Mouse (Mus musculus) ES-Bruce4 (cell line): ENCODE results near the gene Cd300lf. TPM values are rescaled to one million over a fixed set of nuclear protein-coding genes. Genes with fewer than 3 reads are reported as not detected.
A peak's percentile ranks its signal among the peaks of the same experiment; 100 is the strongest.

Experiments used
- H3K27ac ChIP-seq: 2 replicates; pipeline ENCODE4 v1.5.1; 2012; ENCODE audit warnings: low read length, inconsistent platforms; ENCODE audit not compliant: insufficient read depth
- H3K27me3 ChIP-seq: 2 replicates; pipeline ENCODE4 v1.6.1; 2012; ENCODE audit warnings: mild to moderate bottlenecking, low read length, inconsistent platforms; ENCODE audit not compliant: control insufficient read depth, poor library complexity, insufficient read depth, severe bottlenecking
- H3K36me3 ChIP-seq: 2 replicates; pipeline ENCODE4 v1.6.1; 2012; ENCODE audit warnings: inconsistent platforms, mild to moderate bottlenecking, low read length, moderate library complexity; ENCODE audit not compliant: control insufficient read depth, poor library complexity, insufficient read depth, severe bottlenecking
- H3K4me1 ChIP-seq: one replicate; pipeline ENCODE4 v1.8.1; 2011; ENCODE audit warnings: low read length; ENCODE audit not compliant: control insufficient read depth, insufficient read depth
- H3K4me3 ChIP-seq: 2 replicates; pipeline ENCODE4 v1.5.1; 2011; ENCODE audit warnings: low read depth, mild to moderate bottlenecking, low read length
- H3K9ac ChIP-seq: 2 replicates; pipeline ENCODE4 v1.6.1; 2012; ENCODE audit warnings: low read depth, mild to moderate bottlenecking, inconsistent platforms; ENCODE audit not compliant: poor library complexity, severe bottlenecking
- H3K9me3 ChIP-seq: replicated peaks from 2 replicates; pipeline ENCODE4 v1.6.1; 2012; ENCODE audit warnings: mild to moderate bottlenecking, low read length, inconsistent platforms; ENCODE audit not compliant: control insufficient read depth, poor library complexity, insufficient read depth, severe bottlenecking
- CTCF ChIP-seq: IDR thresholded peaks from one replicate; pipeline ENCODE4 v1.8.1; 2011; ENCODE audit warnings: low read depth, low read length
- EP300 ChIP-seq: IDR thresholded peaks from 2 replicates; pipeline ENCODE4 v1.6.1; 2011; ENCODE audit warnings: low read depth, low read length; ENCODE audit not compliant: insufficient read depth
- POLR2A ChIP-seq: IDR thresholded peaks from one replicate; pipeline ENCODE4 v1.8.1; 2011; ENCODE audit warnings: low read length; ENCODE audit not compliant: insufficient read depth
- polyA plus RNA-seq: library from polyadenylated mRNA; stranded (reverse); fragments of >200 nt; gene quantifications from 2 replicates; pipeline ENCODE4 v1.2.4, GENCODE M21; 2011; ENCODE audit warnings: low read depth; ENCODE audit not compliant: missing spikeins, insufficient read depth, insufficient read length

The Cd300lf gene
- polyA plus RNA-seq, 1 experiment = 1.1 TPM

GRCm38 (mm10) chr11:115110271-115110670, 23.5 kb downstream of the Cd300lf start:
- Histone ChIP-seq H3K4me1 (no peaks in the 10 kb centered on the region), H3K4me3 (no peak overlapping the region), H3K27ac (no peak overlapping the region), H3K27me3 (no peaks in the 10 kb centered on the region; the same call in 1 of the 2 replicates), H3K36me3 (no peaks in the 10 kb centered on the region), H3K9ac (no peak overlapping the region), H3K9me3 (no peaks in the 10 kb centered on the region)
- no peak for TF ChIP-seq EP300
- TF ChIP-seq CTCF = no peak
- TF ChIP-seq POLR2A = no peak

- Histone ChIP-seq H3K36me3 (no peaks in the 10 kb centered on the region), H3K9ac (no peak overlapping the region), H3K4me3 (no peak overlapping the region), H3K4me1 (peaks cover 2% of the 10 kb centered on the region), H3K27ac (no peak overlapping the region), H3K27me3 (no peaks in the 10 kb centered on the region), H3K9me3 (no peaks in the 10 kb centered on the region)
- no peak for TF ChIP-seq EP300
- TF ChIP-seq CTCF = no peak
- no peak for TF ChIP-seq POLR2A
These were observed 25.6 kb downstream of the Cd300lf start for GRCm38 (mm10) chr11:115108176-115108575.

GRCm38 (mm10) chr11:115107403-115107916, 26.3 kb downstream of the Cd300lf start:
- no peak overlapping the region for H3K4me3 ChIP-seq
- no peak for TF ChIP-seq EP300
- TF ChIP-seq CTCF = no peak
- TF ChIP-seq POLR2A = no peak
- H3K9me3 ChIP-seq = no peaks in the 10 kb centered on the region
- H3K36me3 ChIP-seq = no peaks in the 10 kb centered on the region
- no peak overlapping the region for H3K27ac ChIP-seq
- no peak overlapping the region for H3K9ac ChIP-seq
- H3K4me1 ChIP-seq = peaks cover 4% of the 10 kb centered on the region
- H3K27me3 ChIP-seq = no peaks in the 10 kb centered on the region

GRCm38 (mm10) chr11:115106638-115107037, 27.2 kb downstream of the Cd300lf start:
- Histone ChIP-seq H3K9me3 (no peaks in the 10 kb centered on the region), H3K27ac (no peak overlapping the region), H3K27me3 (no peaks in the 10 kb centered on the region), H3K4me3 (no peak overlapping the region), H3K4me1 (peaks cover 8% of the 10 kb centered on the region), H3K9ac (no peak overlapping the region), H3K36me3 (no peaks in the 10 kb centered on the region)
- TF ChIP-seq EP300 (no peak), CTCF (no peak), POLR2A (no peak)

GRCm38 (mm10) chr11:115104769-115105563, 28.8 kb downstream of the Cd300lf start:
- Histone ChIP-seq H3K36me3 (no peaks in the 10 kb centered on the region), H3K4me3 (no peak overlapping the region), H3K27me3 (no peaks in the 10 kb centered on the region), H3K9me3 (no peaks in the 10 kb centered on the region), H3K27ac (no peak overlapping the region), H3K4me1 (peaks cover 8% of the 10 kb centered on the region), H3K9ac (no peak overlapping the region)
- TF ChIP-seq EP300 (peak; percentile 76; the same call in 1 of the 2 replicates), CTCF (no peak), POLR2A (no peak)
